Mouse (Mus musculus) duodenum, adult 2 months (tissue): ENCODE measurements around the gene Cd200r1. TPM values are rescaled to one million over a fixed set of nuclear protein-coding genes. Genes with fewer than 3 reads are reported as not detected.

Experiments
- polyA plus RNA-seq: library from polyadenylated mRNA; depleted of rRNA; stranded (reverse); fragments of >200 nt; gene quantifications from 2 replicates; pipeline ENCODE4 v1.2.3, GENCODE M21; 2012; ENCODE audit warnings: low replicate concordance; rRNA removed

Cd200r1 gene
- polyA plus RNA-seq = 0.15 and 0.25 TPM in 2 replicates

GRCm38 (mm10) chr16:44765555-44766319, at the start of gene Cd200r1:
TSS of gene Cd200r1 (plus strand) at chr16:44765736.

GRCm38 (mm10) chr16:44724083-44724787, 41.3 kb upstream of the Cd200r1 start, which contains the start of gene Nepro:
TSS of gene Nepro (plus strand) at chr16:44724301.

GRCm38 (mm10) chr16:44745866-44746562, 19.5 kb upstream of the Cd200r1 start, which contains the start of gene Gtpbp8:
TSS of gene Gtpbp8 (minus strand) at chr16:44746363.

DNA sequence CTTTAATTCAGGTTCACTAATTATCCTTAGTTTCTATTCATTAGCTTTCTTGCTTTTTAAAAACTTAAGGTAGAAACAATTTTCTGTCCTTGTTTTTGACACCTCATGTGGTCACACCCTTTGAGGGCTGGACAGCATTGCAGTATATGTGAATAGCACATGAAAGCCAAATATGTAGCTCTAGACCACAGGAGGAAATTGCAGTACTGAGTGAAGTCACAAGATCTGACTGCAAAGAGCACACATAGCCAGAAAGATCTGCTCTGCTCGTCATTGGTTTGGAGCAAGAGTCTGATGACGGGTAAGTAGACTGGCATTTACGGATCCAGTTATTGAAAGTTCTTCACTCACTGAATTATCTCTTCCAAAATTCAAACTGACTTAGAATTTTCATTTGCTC, 46.0 kb downstream of the Cd200r1 start, which contains the start of gene Cd200r4:
Cd200r4 (plus strand) TSS at position 190 of the 400 bp plus-strand sequence.

Other genes starting within 250 kb of the Cd200r1 start
- 2.3 and 4.4 TPM in 2 replicates for gene Boc, start 206.8 kb upstream of the Cd200r1 start, polyA plus RNA-seq
- 1.9 and 2.0 TPM in 2 replicates for gene Nepro, start 41.4 kb upstream of the Cd200r1 start, polyA plus RNA-seq
- 4.4 and 7.2 TPM in 2 replicates for gene Gtpbp8, start 19.4 kb upstream of the Cd200r1 start, polyA plus RNA-seq
- gene Cd200r4, start 46.0 kb downstream of the Cd200r1 start, polyA plus RNA-seq = 0.49 and 1.3 TPM in 2 replicates
- 0.57 TPM in 1 of 2 replicates, not detected in the other for gene Cd200r2, start 101.4 kb downstream of the Cd200r1 start, polyA plus RNA-seq
- gene Cd200r3, start 177.9 kb downstream of the Cd200r1 start, polyA plus RNA-seq = not detected in 2 replicates